Mouse (Mus musculus): ENCODE measurements at regions not wholly inside any gene's neighbourhood (a gene's known extent, or its start where the extent isn't known, plus 50 kb on each side); places are given as distances from the start of the nearest gene placed in this dataset.
"Not testable (repeated sequence)": the region's sequence is repeated elsewhere in the genome, so short reads cannot be mapped to it uniquely, and the experiment has no call there.

DNA sequence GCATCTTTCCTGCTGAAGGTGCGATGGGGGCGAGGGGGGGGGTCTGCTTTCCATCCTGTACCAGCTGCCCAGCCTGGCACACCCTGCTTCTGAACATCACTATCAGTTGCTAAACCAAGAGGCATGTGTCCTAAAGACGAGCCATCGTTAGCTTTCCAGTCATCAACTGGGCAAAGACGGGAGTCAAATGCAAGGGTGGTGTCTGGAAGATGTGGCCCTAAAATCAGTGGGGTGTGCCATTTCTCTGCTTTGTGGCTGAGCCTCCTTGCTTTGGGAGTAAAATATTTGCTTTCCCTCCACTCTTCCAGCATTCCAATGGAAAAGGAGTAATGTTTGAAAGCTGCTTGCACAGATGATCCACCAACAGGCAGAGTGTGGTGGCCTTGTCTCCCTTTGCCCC is 246.0 kb upstream of the Irx1 start:
- no peak overlapping the region for H3K4me3 ChIP-seq
- DNase-seq (ENCODE audit: low spot score in 2 of 2), result no peak
- H3K27ac ChIP-seq, result no peak overlapping the region
- no peak for TF ChIP-seq CTCF (conservative IDR thresholded peaks at IDR 0.05)

DNA sequence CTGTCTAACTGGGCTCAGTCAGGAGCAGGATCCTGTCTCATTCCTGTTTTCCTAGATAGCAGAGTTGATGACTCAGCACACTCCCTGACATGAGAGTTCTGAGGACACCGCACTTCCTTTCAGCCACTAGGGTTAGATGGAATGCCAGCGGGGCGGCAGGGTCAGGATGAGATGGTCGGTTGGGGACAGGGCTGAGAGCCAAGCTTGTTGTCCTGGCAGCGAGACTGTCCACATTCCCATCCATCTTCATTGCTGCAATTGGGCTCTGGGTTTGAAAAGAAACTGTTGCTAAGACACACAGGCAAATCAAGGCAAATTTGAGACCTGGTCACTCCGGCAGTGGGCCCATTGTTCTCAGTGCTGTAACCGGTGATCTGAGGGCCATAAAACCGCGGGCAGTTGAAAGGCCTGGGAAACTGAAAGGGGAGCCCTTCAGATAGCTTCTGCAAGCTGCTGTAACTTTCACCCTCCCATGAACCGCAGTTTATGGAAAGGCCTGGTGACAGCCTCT is 246.5 kb upstream of the Irx1 start:
- no peak for TF ChIP-seq CTCF (conservative IDR thresholded peaks at IDR 0.05)
- Histone ChIP-seq H3K4me3 (no peak overlapping the region), H3K27ac (no peak overlapping the region)
- no peak for DNase-seq (ENCODE audit: low spot score in 2 of 2)

DNA sequence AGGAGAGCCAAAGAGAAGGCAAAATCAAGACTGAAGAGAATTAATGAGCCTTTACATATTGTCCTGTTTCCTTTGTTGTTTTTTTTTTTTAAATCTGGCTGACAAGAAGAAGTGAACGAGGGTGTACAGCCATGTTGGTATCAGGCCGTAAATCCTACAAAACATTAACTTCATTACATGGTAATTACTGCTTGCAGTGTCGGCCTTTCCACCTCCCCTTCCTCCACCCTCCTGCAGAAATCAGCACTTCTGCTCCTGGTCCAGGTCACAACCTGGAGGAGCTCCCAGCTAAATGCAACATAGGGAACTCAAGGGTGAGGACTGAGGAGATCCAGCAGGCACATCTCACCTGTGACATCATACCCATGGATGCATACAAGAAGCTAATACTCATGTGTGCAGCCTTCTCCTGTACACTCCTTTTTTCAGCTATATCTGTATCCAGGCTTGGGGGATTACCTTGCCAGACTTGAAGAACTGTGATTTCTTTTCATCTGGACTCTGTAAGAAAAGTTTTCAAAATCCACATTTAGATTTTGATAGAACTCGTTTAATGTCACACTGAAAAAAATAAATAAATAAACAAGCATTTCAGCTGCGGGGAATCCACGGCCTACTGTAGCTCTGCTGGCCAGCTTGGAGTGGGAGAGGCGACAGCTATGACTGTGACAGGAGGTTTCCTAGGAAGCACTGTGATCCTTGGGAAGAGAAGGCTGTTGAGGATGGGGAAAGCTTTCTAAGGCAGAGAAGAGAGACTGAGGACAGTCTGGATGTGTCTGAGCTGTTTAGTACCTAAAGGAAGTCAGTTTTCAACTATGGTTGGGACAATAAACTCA is 247.2 kb upstream of the Irx1 start:
- H3K27ac ChIP-seq, result no peak overlapping the region
- DNase-seq (ENCODE audit: low spot score in 2 of 2), result no peak
- no peak for TF ChIP-seq CTCF (conservative IDR thresholded peaks at IDR 0.05)
- no peak overlapping the region for H3K4me3 ChIP-seq

DNA sequence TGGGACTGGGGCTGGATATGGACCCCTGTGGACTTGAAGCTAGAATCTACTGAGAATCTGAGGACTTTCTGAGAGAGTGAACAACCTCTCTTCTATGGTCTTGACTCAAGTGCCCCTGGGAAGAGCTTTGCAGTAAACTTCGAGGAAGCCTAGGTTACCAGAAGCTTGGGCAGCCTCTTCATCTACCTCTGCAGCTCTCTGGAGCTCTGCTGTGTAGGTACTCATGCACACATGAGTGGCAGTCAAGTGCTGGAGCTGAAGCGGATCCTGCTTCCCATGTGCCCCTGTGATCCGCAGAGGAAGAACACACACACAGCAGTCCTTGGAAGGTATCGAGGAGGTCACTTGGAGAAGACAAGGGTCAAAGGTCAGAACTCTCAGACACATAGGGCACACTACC is 248.2 kb upstream of the Irx1 start:
- TF ChIP-seq CTCF (conservative IDR thresholded peaks at IDR 0.05), result no peak
- H3K27ac ChIP-seq, result no peak overlapping the region
- DNase-seq (ENCODE audit: low spot score in 2 of 2), result no peak
- no peak overlapping the region for H3K4me3 ChIP-seq

DNA sequence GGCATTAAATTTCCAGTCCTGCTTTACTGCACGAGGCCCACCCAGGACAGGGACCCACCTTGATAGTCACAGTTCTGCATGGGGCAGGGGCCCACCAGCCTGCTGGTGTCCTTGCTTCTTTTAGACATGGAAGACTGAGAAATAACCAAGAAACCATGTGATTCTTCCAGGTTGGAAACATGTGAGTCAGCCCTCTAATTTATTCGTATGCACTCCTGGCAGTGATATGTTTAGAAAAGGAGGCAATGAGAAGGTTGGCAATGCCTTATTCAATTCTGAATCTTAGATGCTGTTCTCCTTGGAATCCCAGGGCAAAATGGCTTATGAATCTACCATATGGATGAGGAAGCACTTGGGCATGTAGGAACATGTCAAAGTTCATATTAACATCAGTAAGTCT is 249.2 kb upstream of the Irx1 start:
- H3K27ac ChIP-seq, result no peak overlapping the region
- DNase-seq (ENCODE audit: low spot score in 2 of 2), result no peak
- no peak for TF ChIP-seq CTCF (conservative IDR thresholded peaks at IDR 0.05)
- no peak overlapping the region for H3K4me3 ChIP-seq

DNA sequence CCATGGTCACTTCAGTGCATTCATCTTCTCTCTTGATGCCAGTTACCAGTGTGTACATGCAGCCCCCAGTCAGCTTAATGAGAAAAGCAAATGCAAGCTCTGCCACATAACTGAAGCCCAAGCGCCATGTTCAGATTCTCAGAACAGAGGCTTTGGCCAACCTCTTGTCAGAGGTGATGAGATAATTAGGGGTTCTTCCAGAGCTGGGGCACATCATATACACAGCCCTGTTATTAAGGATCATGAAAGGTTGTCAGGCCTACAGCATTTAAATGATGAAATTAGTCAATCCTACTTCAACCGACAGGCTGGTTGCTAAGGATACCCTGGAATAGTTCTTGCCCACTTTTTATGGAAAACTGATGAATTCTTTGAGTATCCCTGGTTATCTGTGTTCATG is 255.8 kb upstream of the Irx1 start:
- no peak overlapping the region for H3K4me3 ChIP-seq
- TF ChIP-seq CTCF (conservative IDR thresholded peaks at IDR 0.05), result no peak
- H3K27ac ChIP-seq, result no peak overlapping the region
- no peak for DNase-seq (ENCODE audit: low spot score in 2 of 2)

DNA sequence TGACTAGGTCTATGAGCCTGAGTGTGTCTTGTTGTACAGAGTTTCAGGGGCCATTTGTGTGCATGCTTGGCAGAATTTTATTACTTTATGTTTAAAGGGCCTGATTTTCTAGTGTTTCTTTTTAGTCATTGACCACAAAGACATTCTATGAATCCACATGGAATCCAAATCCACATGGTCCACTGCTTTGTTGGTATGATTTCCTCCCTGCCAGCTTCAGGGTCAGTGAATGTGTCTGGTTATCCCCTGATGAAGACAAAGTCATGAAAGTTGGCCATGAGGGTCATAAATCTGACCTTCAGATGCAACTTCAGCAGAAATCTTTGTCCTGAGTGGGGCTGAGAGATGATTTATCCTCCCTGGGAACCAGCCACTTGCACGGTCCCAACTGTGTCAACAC is 263.6 kb upstream of the Irx1 start:
- H3K4me3 ChIP-seq, result no peak overlapping the region
- DNase-seq (ENCODE audit: low spot score in 2 of 2), result no peak
- no peak for TF ChIP-seq CTCF (conservative IDR thresholded peaks at IDR 0.05)

DNA sequence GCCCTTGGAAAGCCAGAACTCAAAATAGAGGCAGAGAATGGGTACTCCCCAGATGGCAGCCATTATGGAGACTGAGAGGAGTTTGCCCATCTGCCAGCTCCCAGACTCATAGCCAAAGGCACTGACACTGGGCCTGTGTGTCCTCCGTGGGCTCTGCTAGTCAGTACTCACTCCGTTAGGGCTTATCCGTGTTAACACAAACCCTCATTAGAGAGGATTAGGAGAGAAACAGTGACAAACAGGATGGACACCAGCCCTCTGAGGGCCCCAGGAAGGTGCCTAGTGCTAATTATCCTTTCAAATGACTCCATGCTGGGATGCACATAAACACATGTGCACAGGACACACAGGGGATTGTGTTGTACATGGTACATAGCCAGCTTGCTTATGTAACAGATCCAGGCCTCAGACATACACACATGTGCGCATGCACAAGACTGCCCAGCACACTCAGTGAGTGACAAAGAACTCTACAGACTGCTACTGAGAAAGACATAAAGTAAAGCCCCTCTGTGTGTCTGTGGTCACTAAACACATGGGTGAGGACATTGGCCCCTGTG is 267.6 kb upstream of the Irx1 start:
- H3K27ac ChIP-seq, result no peak overlapping the region
- H3K4me3 ChIP-seq, result no peak overlapping the region
- no peak for DNase-seq (ENCODE audit: low spot score in 2 of 2)
- no peak for TF ChIP-seq CTCF (conservative IDR thresholded peaks at IDR 0.05)

More for the DNA sequence above, 263.6 kb upstream of the Irx1 start:
- H3K27ac ChIP-seq, result no peak overlapping the region

DNA sequence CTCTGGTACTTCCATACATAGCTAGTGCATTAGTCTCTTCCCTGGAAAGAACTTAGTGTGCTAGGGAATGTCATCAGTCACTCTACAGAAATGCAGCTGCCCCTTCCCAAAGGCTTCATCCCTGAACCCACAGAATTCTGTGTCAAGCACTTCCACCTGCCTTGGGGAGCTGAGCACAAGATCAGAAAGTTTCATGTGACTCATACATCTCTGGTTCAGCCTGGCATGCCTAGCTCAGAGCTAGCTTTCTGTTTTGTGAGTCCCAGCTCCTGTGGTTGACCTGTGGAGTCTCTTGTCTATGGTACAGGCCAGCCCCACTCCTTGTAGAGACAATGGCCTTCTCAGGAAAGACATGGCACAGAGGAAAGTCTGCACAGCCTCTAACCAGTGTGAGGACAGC is 268.6 kb upstream of the Irx1 start:
- no peak for DNase-seq (ENCODE audit: low spot score in 2 of 2)
- TF ChIP-seq CTCF (conservative IDR thresholded peaks at IDR 0.05), result no peak
- Histone ChIP-seq H3K27ac (no peak overlapping the region), H3K4me3 (no peak overlapping the region)

DNA sequence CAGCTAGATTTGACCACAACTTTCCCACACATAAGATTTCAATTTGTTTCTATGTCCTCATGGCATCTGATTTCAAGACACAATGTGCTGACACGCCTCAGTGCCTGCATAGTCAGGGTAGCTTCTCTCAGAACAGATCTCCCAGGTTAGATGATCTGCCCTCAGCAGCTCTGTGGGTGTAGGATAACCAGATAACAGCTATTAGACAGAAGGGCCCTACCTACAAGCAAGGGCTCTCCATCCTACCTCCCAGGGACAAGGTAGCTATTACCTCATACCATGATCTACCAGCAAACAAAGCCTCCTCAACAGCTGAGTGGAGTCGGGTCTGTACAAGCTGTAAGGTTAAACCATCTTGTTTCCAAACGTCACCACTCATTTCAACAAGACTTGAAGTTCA is 278.4 kb upstream of the Irx1 start:
- TF ChIP-seq CTCF (conservative IDR thresholded peaks at IDR 0.05), result no peak
- Histone ChIP-seq H3K27ac (no peak overlapping the region), H3K4me3 (no peak overlapping the region)
- no peak for DNase-seq (ENCODE audit: low spot score in 2 of 2)

DNA sequence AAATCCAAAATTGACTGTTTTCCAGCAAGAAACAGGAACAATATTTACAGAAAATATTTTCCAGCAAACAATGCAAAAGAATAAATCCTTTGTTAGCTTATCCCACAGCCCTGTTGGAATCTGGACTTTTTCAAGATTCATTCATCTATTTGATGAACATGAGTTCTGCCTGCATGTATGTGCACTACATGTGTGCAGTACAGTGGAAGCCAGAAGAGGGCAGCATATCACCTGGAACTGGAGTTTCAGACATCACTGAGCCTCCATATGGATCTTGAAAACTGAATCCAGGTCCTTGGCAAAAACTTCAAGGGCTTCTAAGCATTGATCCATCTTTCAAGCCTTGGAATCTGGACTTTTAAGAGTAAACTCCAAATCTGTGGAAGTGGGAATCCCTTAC is 286.9 kb upstream of the Irx1 start:
- H3K27ac ChIP-seq, result no peak overlapping the region
- H3K4me3 ChIP-seq, result no peak overlapping the region
- TF ChIP-seq CTCF (conservative IDR thresholded peaks at IDR 0.05), result peak; percentile 11; the same call in 1 of the 2 replicates
- no peak for DNase-seq (ENCODE audit: low spot score in 2 of 2)

DNA sequence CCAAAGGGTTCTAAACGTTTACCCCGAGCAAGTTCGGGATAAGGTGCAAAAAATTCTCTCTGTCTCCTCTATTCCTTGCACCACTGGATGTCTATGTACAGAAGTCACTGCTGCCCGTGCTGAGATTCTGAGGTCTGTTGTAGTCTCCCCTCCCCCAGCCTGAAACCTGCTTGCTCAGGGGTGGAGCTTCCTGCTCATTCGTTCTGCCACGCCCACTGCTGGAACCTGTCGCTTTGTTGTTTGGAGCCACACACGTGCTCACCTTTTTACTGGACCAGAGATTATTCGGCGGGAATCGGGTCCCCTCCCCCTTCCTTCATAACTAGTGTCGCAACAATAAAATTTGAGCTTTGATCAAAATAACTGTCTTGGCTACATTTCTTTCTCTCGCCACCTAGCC is 289.7 kb upstream of the Irx1 start:
- H3K4me3 ChIP-seq; H3K27ac ChIP-seq; DNase-seq (ENCODE audit: low spot score in 2 of 2): not testable (repeated sequence)

DNA sequence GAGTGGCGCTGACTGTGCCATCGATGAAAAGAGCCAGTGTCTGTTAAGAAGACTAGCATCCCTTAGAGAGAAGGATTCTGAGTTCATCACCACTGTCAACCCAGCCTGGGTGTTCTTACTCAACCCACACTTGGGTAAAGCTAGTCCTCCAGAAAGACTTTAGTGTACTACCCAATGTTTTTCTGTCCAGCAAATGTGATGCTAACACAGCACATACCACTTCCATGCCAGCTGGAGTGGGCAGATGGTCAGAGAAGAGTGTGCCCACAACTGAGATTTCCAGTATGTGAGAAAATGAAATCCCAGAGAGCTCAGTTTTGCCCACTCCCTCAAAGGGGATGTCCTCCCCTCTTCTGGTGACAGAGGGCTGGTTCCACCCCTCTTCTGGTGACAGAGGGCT is 295.3 kb upstream of the Irx1 start:
- no peak for DNase-seq (ENCODE audit: low spot score in 2 of 2)
- TF ChIP-seq CTCF (conservative IDR thresholded peaks at IDR 0.05), result no peak
- no peak overlapping the region for H3K4me3 ChIP-seq
- no peak overlapping the region for H3K27ac ChIP-seq

DNA sequence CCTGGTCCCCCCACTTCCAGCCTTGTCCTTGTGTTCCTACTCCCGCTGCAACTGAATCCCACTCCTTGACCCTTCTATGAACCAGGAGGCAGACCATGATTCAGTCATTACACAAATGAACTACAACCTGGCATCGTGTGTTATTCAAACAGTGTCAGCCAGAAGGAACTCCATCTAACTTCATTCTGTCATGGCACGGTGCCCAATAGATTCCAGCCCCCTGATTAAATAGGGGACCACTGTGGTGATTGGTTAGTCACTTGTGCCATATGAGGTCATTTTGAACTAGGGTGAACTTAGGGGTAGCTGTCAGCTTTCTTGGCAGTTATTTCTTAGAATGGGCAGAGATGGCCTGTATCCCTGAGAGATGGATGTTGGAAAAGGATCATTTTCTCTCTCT is 300.9 kb upstream of the Irx1 start:
- no peak for TF ChIP-seq CTCF (conservative IDR thresholded peaks at IDR 0.05)
- no peak overlapping the region for H3K4me3 ChIP-seq
- H3K27ac ChIP-seq, result no peak overlapping the region
- DNase-seq (ENCODE audit: low spot score in 2 of 2), result no peak

All from layer of hippocampus, adult 2 months (tissue).